In genomic region chr17:14178911-14179310, GRCm38 (mm10) we compare ENCODE assay signal across 21 mouse cellular contexts. TPM values are rescaled to one million over a fixed set of nuclear protein-coding genes. Genes with fewer than 3 reads are reported as not detected.
A peak's percentile ranks its signal among the peaks of the same experiment; 100 is the strongest.
DNase-seq lines count a peak whose midpoint lies in the region; ATAC-seq and TF ChIP-seq lines count a peak whose summit lies in the region.
"Had no signal": no experiment of that assay in that cellular context is flagged by ENCODE, and none has a peak within 500 bp of the region (broad histone marks: within the 10 kb centered on the region; RNA-seq: fewer than 3 reads in every experiment).

No protein-coding gene starts in this region.

- no peak overlapping the region for H3K9ac ChIP-seq in kidney, embryonic 14.5 days (ENCODE audit: low read depth, low read length)
- no peak overlapping the region for H3K9ac ChIP-seq in lung, embryonic 15.5 days
- no peak overlapping the region for H3K9ac ChIP-seq in intestine, embryonic 15.5 days
- H3K9ac ChIP-seq: embryonic facial prominence, embryonic 12.5 days; forebrain, postnatal 0 days; hindbrain, embryonic 13.5 days; neural tube, embryonic 15.5 days had no signal

- 49% methylated on average over 4 of the region's 4 CpGs for WGBS in kidney, embryonic 14.5 days
- 39% methylated on average over 4 of the region's 4 CpGs for WGBS in lung, embryonic 15.5 days
- WGBS in intestine, embryonic 15.5 days: 45% methylated on average over 4 of the region's 4 CpGs

- ATAC-seq in kidney, embryonic 14.5 days (ENCODE audit: low FRiP score, low TSS enrichment): 0 out of 2 replicates have a peak, but pooled peaks have one; percentile 4
- 0 out of 2 replicates have a peak, but pooled peaks have one; percentile 32 for ATAC-seq in lung, embryonic 15.5 days (ENCODE audit: borderline replicate concordance, extremely low read depth, low FRiP score, low TSS enrichment)
- peak; percentile 32 for ATAC-seq in Patski
- ATAC-seq in intestine, embryonic 15.5 days: peak; percentile 25; the same call in 1 of the 2 replicates
- ATAC-seq: forebrain, postnatal 0 days; inflammation-experienced regulatory T-cells, adult 6 months had no signal

- no peak overlapping the region for H3K4me3 ChIP-seq in kidney, embryonic 14.5 days (ENCODE audit: low read length)
- no peak overlapping the region for H3K4me3 ChIP-seq in lung, embryonic 15.5 days
- H3K4me3 ChIP-seq in intestine, embryonic 15.5 days (replicated peaks): no peak overlapping the region
- H3K4me3 ChIP-seq: embryonic facial prominence, embryonic 12.5 days; heart, adult 2 months; hindbrain, embryonic 13.5 days; limb, embryonic 10.5 days; midbrain, embryonic 10.5 days; neural tube, embryonic 15.5 days had no signal

- no peaks in the 10 kb centered on the region for H3K9me3 ChIP-seq in kidney, embryonic 14.5 days (ENCODE audit: control insufficient read depth, low read length)
- H3K9me3 ChIP-seq in lung, embryonic 15.5 days: no peaks in the 10 kb centered on the region
- no peaks in the 10 kb centered on the region for H3K9me3 ChIP-seq in intestine, embryonic 15.5 days
- H3K9me3 ChIP-seq: embryonic facial prominence, embryonic 12.5 days; hindbrain, embryonic 13.5 days; limb, embryonic 10.5 days; midbrain, embryonic 10.5 days; neural tube, embryonic 15.5 days had no signal

- CTCF ChIA-PET in Patski (lab: Charles Lee): interaction anchor here (2.2 kb wide), 1 partner anchor 27 kb away, joined by 10 read pairs; no protein-coding TSS in a partner anchor

- no peak for DNase-seq in kidney, postnatal 10 days
- DNase-seq in lung, postnatal 10 days: no peak
- no peak for DNase-seq in Patski (ENCODE audit: low read depth, low spot score)
- no peak for DNase-seq in adrenal gland, postnatal 36 days
- DNase-seq: cerebellum, adult 11-12 months; cerebellum, postnatal 10 days; forebrain, postnatal 0 days; gastrocnemius, postnatal 36 days; heart, adult 2 months; heart, postnatal 36 days; liver; lung, postnatal 4 days had no signal

- TF ChIP-seq CTCF in Patski (IDR thresholded peaks at IDR 0.05): no peak

- no peaks in the 10 kb centered on the region for H3K36me3 ChIP-seq in kidney, embryonic 14.5 days (ENCODE audit: control insufficient read depth, insufficient read depth, low read length)
- H3K36me3 ChIP-seq in lung, embryonic 15.5 days: no peaks in the 10 kb centered on the region
- H3K36me3 ChIP-seq in intestine, embryonic 15.5 days: no peaks in the 10 kb centered on the region
- H3K36me3 ChIP-seq: embryonic facial prominence, embryonic 12.5 days; hindbrain, embryonic 13.5 days; limb, embryonic 10.5 days; midbrain, embryonic 10.5 days; neural tube, embryonic 15.5 days had no signal

- no peak overlapping the region for H3K4me2 ChIP-seq in kidney, embryonic 14.5 days (replicated peaks; ENCODE audit: low read depth, low read length)
- H3K4me2 ChIP-seq in lung, embryonic 15.5 days: no peak overlapping the region
- no peak overlapping the region for H3K4me2 ChIP-seq in intestine, embryonic 15.5 days (replicated peaks)
- H3K4me2 ChIP-seq: embryonic facial prominence, embryonic 12.5 days; hindbrain, embryonic 13.5 days; neural tube, embryonic 15.5 days had no signal

- peaks cover 40% of the 10 kb centered on the region for H3K4me1 ChIP-seq in kidney, embryonic 14.5 days (ENCODE audit: control insufficient read depth, insufficient read depth, low read length)
- H3K4me1 ChIP-seq in lung, embryonic 15.5 days: peaks cover 24% of the 10 kb centered on the region
- H3K4me1 ChIP-seq in intestine, embryonic 15.5 days (replicated peaks): peaks cover 24% of the 10 kb centered on the region; the same call in 1 of the 2 replicates

- in situ Hi-C loops in Patski (cut with MboI; ENCODE audit: low pct_unique_long_range_greater_than_20kb): no loop called here

- no peaks in the 10 kb centered on the region for H3K27me3 ChIP-seq in kidney, embryonic 14.5 days (ENCODE audit: control insufficient read depth, insufficient read depth, low read length)
- no peaks in the 10 kb centered on the region for H3K27me3 ChIP-seq in lung, embryonic 15.5 days
- H3K27me3 ChIP-seq in Patski: no peaks in the 10 kb centered on the region
- H3K27me3 ChIP-seq in intestine, embryonic 15.5 days (replicated peaks): no peaks in the 10 kb centered on the region
- H3K27me3 ChIP-seq: embryonic facial prominence, embryonic 12.5 days; neural tube, embryonic 15.5 days had no signal

- peak overlapping the region; percentile 77 for H3K27ac ChIP-seq in kidney, embryonic 14.5 days (ENCODE audit: low read depth, low read length)
- peak overlapping the region; percentile 56 for H3K27ac ChIP-seq in lung, embryonic 15.5 days
- H3K27ac ChIP-seq in intestine, embryonic 15.5 days: peak overlapping the region; percentile 73; the same call in 1 of the 2 replicates
- H3K27ac ChIP-seq: embryonic facial prominence, embryonic 12.5 days; heart, adult 2 months; hindbrain, embryonic 13.5 days; limb, embryonic 10.5 days; midbrain, embryonic 10.5 days; neural tube, embryonic 15.5 days had no signal

- POLR2A ChIA-PET in Patski (lab: Charles Lee): interaction anchor here (0.9 kb wide), 1 partner anchor 23 kb away, joined by 3 read pairs; no protein-coding TSS in a partner anchor

RNA-seq across cellular contexts. Expression of gene Dact2, which starts 25.2 kb away (rescaled TPM):
- polyA plus RNA-seq in kidney, embryonic 14.5 days (2014; fragmentation: Nextera tagmentation; extraction: Ambion mirVana): 16.4 and 21.0 TPM in 2 replicates
- polyA plus RNA-seq in lung, embryonic 15.5 days (2015; fragmentation: Nextera tagmentation; extraction: Ambion mirVana): 4.6 and 4.7 TPM in 2 replicates
- 22.1 TPM for polyA plus RNA-seq in Patski (2021)
- polyA plus RNA-seq in intestine, embryonic 15.5 days (2015; fragmentation: Nextera tagmentation; extraction: Ambion mirVana): 5.7 and 6.1 TPM in 2 replicates
- total RNA-seq in adrenal gland, postnatal 36 days (2021): 1 to 10 TPM; 1.0 to 1.4 TPM
